Mouse (Mus musculus) R1 (cell line): ENCODE data around the gene Trmo.
A peak's percentile ranks its signal among the peaks of the same experiment; 100 is the strongest.

Source experiments
- DNase-seq: peaks from one replicate; pipeline ENCODE4 v3.0.0-alpha.2; 2018; ENCODE audit warnings: low read depth, low spot score

Gene Trmo

DNA sequence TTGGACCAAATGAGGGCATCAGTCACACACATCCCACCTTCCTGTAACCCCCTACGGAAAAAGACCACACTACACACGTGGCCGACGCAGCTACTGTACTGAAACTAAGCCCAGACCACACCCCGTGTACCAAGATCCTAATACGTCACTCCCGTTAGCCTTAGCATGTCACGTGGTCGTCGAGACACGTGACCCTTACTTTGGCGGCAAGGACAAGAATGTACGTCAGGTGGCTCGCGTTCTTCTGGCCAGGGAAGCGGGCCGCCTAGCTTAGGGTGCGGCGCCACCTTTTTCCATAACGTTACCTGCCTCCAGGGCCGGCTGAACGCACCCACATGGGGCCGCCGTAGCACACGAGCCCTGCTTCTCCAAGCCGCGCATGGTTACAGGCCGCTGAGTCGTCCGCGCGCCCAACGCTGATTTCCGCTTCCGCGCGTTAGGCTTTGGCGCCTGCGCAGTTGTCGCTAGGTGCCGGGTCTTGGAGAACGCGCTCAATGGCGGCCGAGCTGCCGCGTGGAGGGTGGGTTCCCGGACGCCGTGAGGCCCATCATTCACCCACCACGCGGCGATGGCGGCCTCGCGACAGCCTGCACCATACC lies at the start of gene Trmo:
Gene Trmo (minus strand): TSS at position 425 of the 599 bp plus-strand sequence.
- peak; percentile 99 for DNase-seq

DNA sequence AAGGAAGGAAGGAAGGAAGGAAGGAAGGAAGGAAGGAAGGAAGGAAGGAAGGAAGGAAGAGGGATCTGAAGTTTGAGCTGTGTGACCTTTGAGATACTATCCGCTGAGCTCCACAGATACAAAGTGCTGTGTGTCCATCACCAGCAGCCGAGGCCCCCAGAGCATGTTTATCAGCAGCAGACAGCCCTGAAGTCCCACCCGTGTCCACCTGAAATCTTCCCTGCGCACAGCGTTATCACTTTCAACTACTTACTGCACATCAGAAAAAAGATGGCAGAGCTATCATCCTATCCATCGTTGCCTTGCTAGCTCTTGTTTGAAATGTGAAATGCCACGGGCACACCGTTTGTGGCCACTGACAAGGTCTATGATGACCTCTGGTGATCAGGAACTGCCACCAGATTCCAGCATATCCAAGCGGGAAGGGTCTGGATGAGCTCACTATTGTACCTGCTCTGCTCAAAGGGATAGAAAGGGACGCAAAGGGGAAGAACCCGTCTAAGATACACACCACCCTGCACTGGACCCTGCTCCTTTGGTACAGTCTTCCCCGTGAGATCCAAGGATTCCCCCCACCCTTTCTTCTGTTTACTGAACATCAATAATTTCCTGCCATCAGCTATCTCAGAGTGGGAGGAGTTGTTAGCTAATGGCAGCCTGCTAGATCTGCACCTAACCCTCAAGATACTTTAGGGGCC lies 43.3 kb upstream of the Trmo start:
- no peak for DNase-seq

GRCm38 (mm10) chr4:46428903-46429499 lies 39.8 kb upstream of the Trmo start:
- no peak for DNase-seq

GRCm38 (mm10) chr4:46422625-46423024 lies 33.4 kb upstream of the Trmo start:
- DNase-seq = no peak

GRCm38 (mm10) chr4:46418851-46419250 lies 29.6 kb upstream of the Trmo start:
- DNase-seq = no peak

GRCm38 (mm10) chr4:46417491-46417890 lies 28.3 kb upstream of the Trmo start:
- peak; percentile 58 for DNase-seq

DNA sequence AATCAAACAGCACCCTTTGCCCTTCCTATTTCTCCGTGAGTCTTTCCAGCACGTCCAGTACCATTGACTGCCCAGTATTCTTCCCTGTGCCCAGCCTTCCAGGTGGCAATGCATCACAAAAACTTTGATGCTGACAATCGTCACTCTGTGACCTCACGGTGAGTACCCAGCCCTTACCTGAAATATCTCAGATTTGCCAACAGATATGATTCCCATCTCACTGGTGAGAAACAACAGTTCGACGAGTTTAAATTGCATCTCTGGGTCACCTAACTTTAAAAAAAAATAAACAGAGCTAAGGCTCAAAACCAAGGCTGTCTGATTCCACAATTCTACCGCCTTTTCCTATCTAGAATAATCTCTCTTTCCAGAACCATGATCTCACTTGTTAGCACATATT lies 24.2 kb upstream of the Trmo start, which contains the start of gene Hemgn:
Gene Hemgn (minus strand): TSS at position 101 of the 400 bp plus-strand sequence.
- DNase-seq = no peak

- no peak for DNase-seq
Observed at GRCm38 (mm10) chr4:46412113-46412512, 22.9 kb upstream of the Trmo start.

DNA sequence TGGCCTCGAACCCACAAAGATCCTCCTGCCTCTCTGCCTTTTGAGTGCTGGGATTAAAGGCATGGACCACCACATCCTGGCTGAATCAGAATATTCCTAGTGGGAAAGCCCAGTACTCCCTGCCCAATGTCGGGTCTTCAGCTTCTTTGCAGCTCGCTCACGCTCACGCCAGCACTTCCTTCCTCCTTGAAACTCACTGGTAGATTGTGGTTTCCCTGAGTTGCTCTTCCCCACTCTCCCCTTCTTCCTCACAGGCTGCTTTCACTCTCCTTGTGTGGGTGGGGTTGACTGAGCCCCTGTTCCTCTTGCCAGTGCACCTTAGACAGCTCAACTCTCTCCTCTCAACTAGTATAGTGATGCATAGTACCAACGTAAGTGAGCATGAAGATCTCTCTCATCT lies 22.3 kb upstream of the Trmo start:
- no peak for DNase-seq

DNA sequence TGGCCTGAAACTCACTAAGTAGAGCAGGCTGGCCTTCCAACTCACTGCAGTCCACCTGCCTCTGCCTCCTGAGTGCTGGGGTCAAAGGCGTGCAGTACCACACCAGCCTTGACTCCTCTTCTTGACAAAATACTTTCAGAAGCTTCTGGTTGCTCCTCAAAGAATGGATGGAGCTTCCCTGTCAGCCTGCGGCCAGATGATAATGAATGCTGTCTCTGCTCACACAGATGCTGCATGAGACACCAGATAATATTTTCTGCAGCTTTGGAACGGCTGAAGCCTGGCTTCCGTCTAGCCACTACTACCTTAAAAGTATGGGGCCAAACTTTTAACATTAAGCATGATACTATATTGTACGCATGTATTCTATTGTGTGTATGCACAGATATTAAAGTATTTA lies 21.4 kb upstream of the Trmo start:
- no peak for DNase-seq

DNA sequence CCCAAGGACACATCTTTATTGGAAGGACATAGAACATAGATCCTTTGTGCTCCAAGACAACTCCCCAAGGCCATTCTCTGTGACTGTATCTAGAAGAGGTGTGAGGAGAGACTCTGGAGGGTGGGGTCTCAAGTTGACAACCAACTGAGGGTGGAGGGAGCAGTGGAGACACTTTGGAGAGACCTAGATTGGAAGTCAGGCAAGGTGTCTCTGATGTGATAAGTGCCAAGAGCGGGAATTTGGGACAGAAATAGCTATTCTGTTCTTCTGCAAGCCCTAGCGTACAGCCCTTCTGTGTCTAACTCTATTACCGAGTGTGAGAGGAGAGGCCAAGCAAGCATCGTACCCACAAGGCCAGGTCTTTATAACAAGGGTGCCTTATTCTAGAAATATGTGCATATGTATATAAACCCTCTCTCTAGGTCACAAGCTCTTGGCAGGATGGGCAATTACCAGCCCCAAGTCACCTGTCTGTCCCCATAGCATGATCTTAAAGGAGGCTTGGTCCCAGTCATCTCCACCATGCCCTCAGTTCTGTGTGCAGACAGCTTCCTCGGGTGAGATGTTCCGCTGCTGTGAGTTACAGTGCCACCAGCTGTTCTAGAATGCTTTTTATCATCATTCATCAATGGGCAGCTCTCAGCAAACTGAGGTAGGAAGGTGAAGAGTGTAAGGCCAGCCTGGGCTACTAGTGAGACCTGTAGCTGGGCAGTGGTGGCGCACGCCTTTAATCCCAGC lies 17.9 kb upstream of the Trmo start:
- DNase-seq = no peak

DNA sequence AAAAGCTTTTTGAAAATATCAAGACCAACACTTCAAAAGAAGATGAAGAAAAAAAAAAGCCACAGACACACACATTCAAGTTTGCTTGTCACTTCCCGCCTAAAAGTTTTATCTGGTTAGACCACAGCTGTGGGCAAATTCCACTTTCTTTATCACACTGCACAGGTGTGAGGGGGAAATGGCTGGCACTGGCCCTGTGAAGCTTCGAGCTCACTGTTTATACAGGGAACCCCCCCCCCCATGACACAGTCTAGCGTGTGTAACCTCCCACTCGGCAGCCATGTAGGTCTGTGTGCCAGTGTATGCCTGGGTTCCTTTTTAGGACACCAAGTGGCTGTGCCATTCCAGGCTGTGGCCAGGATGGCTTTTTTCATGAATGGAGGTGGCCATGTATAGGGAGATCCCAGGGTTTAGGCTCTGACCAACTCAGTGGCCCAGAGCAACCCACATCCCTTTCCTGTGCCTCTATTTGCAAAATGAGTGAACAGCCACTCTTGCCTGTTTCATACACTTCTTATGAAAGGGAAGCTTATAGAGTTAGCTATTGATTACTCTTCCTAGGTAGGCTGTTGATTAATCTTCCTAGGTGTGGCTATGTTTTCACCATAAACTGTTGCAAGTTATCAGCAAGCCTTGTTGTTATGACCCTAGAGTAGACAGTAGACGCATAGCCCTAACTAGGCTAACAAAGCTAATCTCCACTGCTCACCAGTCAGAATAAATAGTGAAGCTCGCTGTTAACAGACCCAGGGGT lies 15.0 kb upstream of the Trmo start:
- no peak for DNase-seq

- DNase-seq = no peak
Observed at GRCm38 (mm10) chr4:46398839-46399238, 9.6 kb upstream of the Trmo start.

DNA sequence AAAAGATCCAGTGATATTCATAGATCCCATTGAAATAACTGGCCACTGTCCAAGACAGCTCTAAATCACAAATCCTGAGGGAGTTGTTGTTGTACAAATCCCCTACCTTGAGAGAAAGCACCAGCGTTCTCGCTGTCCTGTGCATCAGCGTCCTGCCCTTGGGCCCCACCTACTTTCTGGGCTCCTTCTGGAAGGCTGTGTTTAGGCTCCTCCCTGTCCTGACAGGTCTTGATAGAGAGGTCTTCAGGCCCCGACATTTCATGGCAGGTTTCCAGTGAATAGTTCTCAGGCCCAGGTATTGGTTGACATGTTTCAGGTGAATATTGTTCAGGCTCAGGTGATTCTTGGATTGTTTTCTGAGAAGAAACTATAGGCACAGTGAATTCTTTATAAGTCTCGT lies 6.5 kb upstream of the Trmo start:
- peak; percentile 54 for DNase-seq

DNA sequence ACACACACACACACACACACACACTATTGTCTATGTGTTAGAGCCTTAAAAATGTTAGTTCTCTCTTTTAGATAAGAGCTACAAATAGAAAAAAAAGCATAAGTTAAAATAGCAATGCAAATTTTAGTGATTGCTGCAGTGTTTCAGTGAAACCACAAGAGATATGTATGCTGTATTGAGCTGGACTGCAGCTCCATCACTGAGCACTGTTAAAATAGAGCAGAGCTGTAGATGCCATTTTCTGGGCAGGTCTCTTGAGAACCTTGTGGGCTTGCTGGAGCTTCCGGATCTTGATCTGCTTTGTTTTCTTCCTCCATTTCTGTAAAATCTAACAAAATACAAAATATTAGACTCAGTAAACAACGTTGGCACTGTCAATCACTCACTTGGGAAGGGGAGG lies 5.2 kb upstream of the Trmo start:
- DNase-seq = no peak

- peak; percentile 94 for DNase-seq
Observed at GRCm38 (mm10) chr4:46390390-46390970, 1.2 kb upstream of the Trmo start.

DNA sequence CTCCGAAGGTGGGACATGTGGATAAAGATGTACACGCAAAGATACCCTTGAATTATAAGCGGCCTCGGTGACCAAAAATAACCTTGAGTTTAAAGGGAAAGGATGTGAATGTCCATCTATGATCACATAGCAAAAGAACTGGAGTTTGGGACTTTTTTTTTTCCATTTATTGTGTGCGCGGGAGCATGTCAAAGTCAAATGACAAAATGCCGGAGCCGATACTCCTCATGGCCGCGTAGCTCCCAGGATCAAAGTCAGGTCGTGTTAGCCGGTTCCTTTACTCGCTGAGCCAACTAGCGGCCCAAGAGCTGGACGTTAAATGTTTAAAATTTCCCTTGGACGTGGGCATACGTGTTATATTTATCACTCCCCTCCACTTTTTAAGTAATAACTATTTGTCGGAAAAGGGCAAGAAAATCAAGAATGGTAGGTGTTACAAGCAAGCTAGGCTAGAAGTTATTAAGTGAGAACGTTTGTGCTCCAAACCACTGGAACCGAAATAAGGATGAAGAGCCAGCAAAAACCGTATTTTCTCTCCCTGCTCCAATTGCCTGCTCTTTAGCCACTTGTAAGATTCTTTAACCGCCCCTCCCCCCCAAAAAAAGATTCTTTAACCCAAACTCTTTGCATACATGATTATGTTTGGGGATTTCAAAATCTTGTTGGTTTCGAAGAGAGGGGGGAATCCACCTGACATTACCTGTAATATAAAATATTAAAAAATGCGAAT lies 540 bp upstream of the Trmo start:
- peak; percentile 67 for DNase-seq

GRCm38 (mm10) chr4:46388556-46388955 lies 681 bp downstream of the Trmo start:
- DNase-seq = no peak

DNA sequence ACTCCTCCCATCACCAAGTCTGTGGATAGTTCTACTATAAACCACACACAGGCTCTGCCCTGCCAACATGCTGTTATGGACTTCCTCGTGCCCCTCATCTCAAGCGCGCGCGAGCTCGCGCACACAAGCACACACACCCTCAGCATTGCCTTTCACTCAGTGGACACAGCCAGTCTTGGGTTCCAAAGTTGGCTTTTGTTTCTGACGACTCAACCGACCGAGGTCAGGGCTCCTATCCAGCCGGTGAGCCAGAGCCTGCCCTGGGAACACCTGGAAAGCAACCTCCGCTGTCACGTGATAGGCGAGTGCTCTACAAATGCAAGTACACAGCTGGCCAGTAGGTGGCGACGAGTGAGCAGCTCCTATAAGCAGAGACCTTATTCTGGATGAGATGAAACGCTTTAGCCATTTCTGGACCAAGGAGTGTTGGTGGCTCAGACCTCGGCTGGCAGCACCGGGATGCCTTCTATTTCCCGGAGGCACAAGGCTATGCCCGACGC lies 14.3 kb downstream of the Trmo start:
- DNase-seq = peak; percentile 94

GRCm38 (mm10) chr4:46374455-46374854 lies 14.8 kb downstream of the Trmo start:
- peak; percentile 85 for DNase-seq
